Mouse (Mus musculus) olfactory bulb, adult 2 months (tissue): ENCODE results near the gene Cars.

Source experiments
- CTCF ChIP-seq: fragments of 200-500 bp; IDR thresholded peaks from 2 replicates; pipeline ENCODE4 v1.5.1; 2012; ENCODE audit warnings: low read depth, mild to moderate bottlenecking, low read length, moderate library complexity; ENCODE audit not compliant: insufficient read depth
- POLR2A ChIP-seq: fragments of 200-500 bp; IDR thresholded peaks from 2 replicates; pipeline ENCODE4 v1.6.1; 2012; ENCODE audit warnings: mild to moderate bottlenecking, low read depth, low read length, moderate library complexity; ENCODE audit not compliant: insufficient read depth

- TF ChIP-seq CTCF (no peak), POLR2A (no peak)
These were observed 89.1 kb downstream of the Cars start for GRCm38 (mm10) chr7:143510593-143511334.
